11 mouse cellular contexts compared by ENCODE assay signal in genomic region chr16:33605647-33606596, GRCm38 (mm10).
DNase-seq lines count a peak whose midpoint lies in the region; ATAC-seq lines count a peak whose summit lies in the region.
"Had no signal": no experiment of that assay in that cellular context is flagged by ENCODE, and none has a peak within 500 bp of the region (broad histone marks: within the 10 kb centered on the region; RNA-seq: fewer than 3 reads in every experiment).

No protein-coding gene starts in this region.

- peaks cover 25% of the 10 kb centered on the region for H3K4me1 ChIP-seq in heart, embryonic 12.5 days (replicated peaks)
- H3K4me1 ChIP-seq in hindbrain, embryonic 13.5 days (replicated peaks), result peaks cover 21% of the 10 kb centered on the region
- H3K4me1 ChIP-seq in neural tube, embryonic 13.5 days (replicated peaks), result peaks cover 14% of the 10 kb centered on the region

- no peaks in the 10 kb centered on the region for H3K9me3 ChIP-seq in heart, embryonic 12.5 days (replicated peaks)
- H3K9me3 ChIP-seq in hindbrain, embryonic 13.5 days, result 0 out of 2 replicates have a peak, but pooled peaks cover 7% of the 10 kb centered on the region
- H3K9me3 ChIP-seq in neural tube, embryonic 13.5 days, result no peaks in the 10 kb centered on the region
- H3K9me3 ChIP-seq: limb, embryonic 15.5 days had no signal

- 22% methylated on average over 9 of the region's 9 CpGs for WGBS in heart, embryonic 12.5 days
- WGBS in hindbrain, embryonic 13.5 days, result 15% methylated on average over 9 of the region's 9 CpGs
- WGBS in neural tube, embryonic 13.5 days, result 15% methylated on average over 9 of the region's 9 CpGs

- H3K4me3 ChIP-seq in heart, embryonic 12.5 days, result no peak overlapping the region
- H3K4me3 ChIP-seq in hindbrain, embryonic 13.5 days, result no peak overlapping the region
- no peak overlapping the region for H3K4me3 ChIP-seq in neural tube, embryonic 13.5 days
- H3K4me3 ChIP-seq: limb, embryonic 15.5 days had no signal

- H3K27me3 ChIP-seq in heart, embryonic 12.5 days (replicated peaks), result no peaks in the 10 kb centered on the region
- no peaks in the 10 kb centered on the region for H3K27me3 ChIP-seq in hindbrain, embryonic 13.5 days
- H3K27me3 ChIP-seq in neural tube, embryonic 13.5 days, result no peaks in the 10 kb centered on the region
- H3K27me3 ChIP-seq: limb, embryonic 15.5 days had no signal

- peak overlapping the region; percentile 89 for H3K27ac ChIP-seq in heart, embryonic 12.5 days (ENCODE audit: poor library complexity, severe bottlenecking)
- H3K27ac ChIP-seq in hindbrain, embryonic 13.5 days, result peak overlapping the region; percentile 80
- peak overlapping the region; percentile 72 for H3K27ac ChIP-seq in neural tube, embryonic 13.5 days (replicated peaks)
- H3K27ac ChIP-seq: limb, embryonic 15.5 days had no signal

- H3K9ac ChIP-seq in heart, embryonic 12.5 days, result no peak overlapping the region
- no peak overlapping the region for H3K9ac ChIP-seq in hindbrain, embryonic 13.5 days
- no peak overlapping the region for H3K9ac ChIP-seq in neural tube, embryonic 13.5 days
- H3K9ac ChIP-seq: limb, embryonic 15.5 days had no signal

- H3K4me2 ChIP-seq in heart, embryonic 12.5 days, result peak overlapping the region; percentile 19; the same call in 1 of the 2 replicates
- 0 out of 2 replicates have a peak overlapping the region, but pooled peaks have one; percentile 13 for H3K4me2 ChIP-seq in hindbrain, embryonic 13.5 days
- 0 out of 2 replicates have a peak overlapping the region, but pooled peaks have one; percentile 5 for H3K4me2 ChIP-seq in neural tube, embryonic 13.5 days
- H3K4me2 ChIP-seq: limb, embryonic 15.5 days had no signal

- peak; percentile 24; the same call in 1 of the 2 replicates for ATAC-seq in heart, embryonic 12.5 days (ENCODE audit: insufficient number of reproducible peaks, low FRiP score)
- ATAC-seq in hindbrain, embryonic 13.5 days (ENCODE audit: low FRiP score), result peak; percentile 90
- ATAC-seq in neural tube, embryonic 13.5 days (ENCODE audit: low read depth), result peak; percentile 88

- H3K36me3 ChIP-seq in heart, embryonic 12.5 days, result no peaks in the 10 kb centered on the region
- no peaks in the 10 kb centered on the region for H3K36me3 ChIP-seq in hindbrain, embryonic 13.5 days
- H3K36me3 ChIP-seq in neural tube, embryonic 13.5 days, result no peaks in the 10 kb centered on the region
- H3K36me3 ChIP-seq: limb, embryonic 15.5 days had no signal

- DNase-seq in heart, adult 18-20 months, result no peak
- DNase-seq in embryo, embryonic 10.5 days (ENCODE audit: low spot score), result peak; percentile 85
- no peak for DNase-seq in kidney, postnatal 14 days
- no peak for DNase-seq in frontal cortex, postnatal 25 days (ENCODE audit: low spot score in 2 of 2)
- no peak for DNase-seq in gastrocnemius, adult 18-20 months (ENCODE audit: low spot score)
- DNase-seq: kidney, postnatal 36 days; lung, postnatal 36 days had no signal

Comparison
In these comparisons a context has a peak if more than half of its experiments do, and no peak if none do; other contexts are left out.
1. ATAC-seq: peak in every context shown above with its lines; median percentile 90 in hindbrain, embryonic 13.5 days; 88 in neural tube, embryonic 13.5 days; 24 in heart, embryonic 12.5 days.